Mouse (Mus musculus) heart, postnatal 25 days (tissue): ENCODE data around the gene Crybb2. TPM values are rescaled to one million over a fixed set of nuclear protein-coding genes. Genes with fewer than 3 reads are reported as not detected.

Experiments used
- DNase-seq: peaks from one replicate; pipeline ENCODE4 v3.0.0; 2022; ENCODE audit warnings: low spot score
- intact Hi-C: fragments of 180-260 bp; cut with DNase I; formaldehyde crosslinking; loops from one replicate; pipeline ENCODE4 v1.15.1; 2025
- total RNA-seq, 2 experiments: library from RNA; stranded (reverse); gene quantifications; 2 replicates each; pipeline ENCODE4 v1.2.3; 2021

Gene Crybb2
- total RNA-seq, 2 experiments from 2014 or later, result not detected

GRCm38 (mm10) chr5:113092406-113092805 lies 22.5 kb upstream of the Crybb2 start:
- no peak for DNase-seq
- intact Hi-C loops, result no loop called here

- no peak for DNase-seq
Measured at GRCm38 (mm10) chr5:113091162-113091561, 21.2 kb upstream of the Crybb2 start.

GRCm38 (mm10) chr5:113090750-113091149 lies 20.8 kb upstream of the Crybb2 start:
- DNase-seq, result no peak
- intact Hi-C loops, result no loop called here

More at GRCm38 (mm10) chr5:113091162-113091561, 21.2 kb upstream of the Crybb2 start:
- intact Hi-C loops, result no loop called here

GRCm38 (mm10) chr5:113090077-113090690 lies 20.3 kb upstream of the Crybb2 start:
- intact Hi-C loops, result no loop called here
- no peak for DNase-seq

GRCm38 (mm10) chr5:113087465-113087864 lies 17.5 kb upstream of the Crybb2 start:
- no peak for DNase-seq
- intact Hi-C loops, result no loop called here

- intact Hi-C loops, result no loop called here
- DNase-seq, result no peak
Measured at GRCm38 (mm10) chr5:113086990-113087389, 17.1 kb upstream of the Crybb2 start.

- intact Hi-C loops, result no loop called here
- no peak for DNase-seq
Measured at GRCm38 (mm10) chr5:113086439-113086838, 16.5 kb upstream of the Crybb2 start.

GRCm38 (mm10) chr5:113085931-113086330 lies 16.0 kb upstream of the Crybb2 start:
- intact Hi-C loops, result no loop called here
- no peak for DNase-seq

GRCm38 (mm10) chr5:113084309-113084708 lies 14.4 kb upstream of the Crybb2 start:
- intact Hi-C loops, result no loop called here
- no peak for DNase-seq

- intact Hi-C loops, result no loop called here
- peak; percentile 29 for DNase-seq
Measured at GRCm38 (mm10) chr5:113082356-113083168, 12.6 kb upstream of the Crybb2 start.

GRCm38 (mm10) chr5:113081439-113081838 lies 11.5 kb upstream of the Crybb2 start, which contains the start of gene Crybb3:
Crybb3 (minus strand) TSS chr5:113081584.
- no peak for DNase-seq
- intact Hi-C loops, result no loop called here

- intact Hi-C loops, result no loop called here
Measured at GRCm38 (mm10) chr5:113081020-113081419, 11.1 kb upstream of the Crybb2 start.

GRCm38 (mm10) chr5:113079783-113080182 lies 9.9 kb upstream of the Crybb2 start:
- intact Hi-C loops, result no loop called here

More at GRCm38 (mm10) chr5:113081020-113081419, 11.1 kb upstream of the Crybb2 start:
- no peak for DNase-seq

GRCm38 (mm10) chr5:113078686-113079085 lies 8.8 kb upstream of the Crybb2 start:
- DNase-seq, result no peak
- intact Hi-C loops, result no loop called here

More at GRCm38 (mm10) chr5:113079783-113080182, 9.9 kb upstream of the Crybb2 start:
- DNase-seq, result no peak

- DNase-seq, result peak; percentile 27
- intact Hi-C loops, result loop anchor here (1.0 to 10.0 kb wide), 4 partner anchors 37 to 622 kb away; partner anchors contain the start of gene Grk3
Measured at GRCm38 (mm10) chr5:113054308-113054707, 15.6 kb downstream of the Crybb2 start.

GRCm38 (mm10) chr5:113050581-113051185 lies 19.2 kb downstream of the Crybb2 start:
- DNase-seq, result no peak
- intact Hi-C loops, result loop anchor here (5.0 to 10.0 kb wide), 3 partner anchors 33 to 618 kb away; partner anchors contain the start of gene Grk3

GRCm38 (mm10) chr5:113049876-113050275 lies 20.0 kb downstream of the Crybb2 start:
- DNase-seq, result no peak
- intact Hi-C loops, result loop anchor here (5.0 to 10.0 kb wide), 3 partner anchors 33 to 618 kb away; partner anchors contain the start of gene Grk3

GRCm38 (mm10) chr5:113045511-113046273 lies 24.2 kb downstream of the Crybb2 start:
- DNase-seq, result no peak
- intact Hi-C loops, result no loop called here

- intact Hi-C loops, result no loop called here
- DNase-seq, result no peak
Measured at GRCm38 (mm10) chr5:113043531-113043930, 26.4 kb downstream of the Crybb2 start.
